Mouse (Mus musculus) embryonic fibroblast, embryonic 13.5 days (primary cell): ENCODE measurements around the gene Id2.

Source experiments
- CTCF ChIP-seq: IDR thresholded peaks from 2 replicates; pipeline ENCODE4 v1.5.1; 2011; ENCODE audit warnings: mild to moderate bottlenecking, control low read depth, low read length, moderate library complexity, borderline replicate concordance; ENCODE audit not compliant: insufficient read depth
- POLR2A ChIP-seq: IDR thresholded peaks from 2 replicates; pipeline ENCODE4 v1.6.1; 2011; ENCODE audit warnings: low read depth, mild to moderate bottlenecking, control low read depth, low read length, moderate library complexity

GRCm38 (mm10) chr12:25093241-25093774, 3.6 kb downstream of the Id2 start:
- TF ChIP-seq POLR2A: no peak
- no peak for TF ChIP-seq CTCF
